Mouse (Mus musculus) midbrain, embryonic 15.5 days (tissue): ENCODE results near the gene Bbx. TPM values are rescaled to one million over a fixed set of nuclear protein-coding genes. Genes with fewer than 3 reads are reported as not detected.

Source experiments
- ATAC-seq: fragments of 200-750 bp; cut with Nextera tagmentation; replicated peaks from 2 replicates; pipeline ENCODE4 v1.8.0; 2017; ENCODE audit warnings: moderate TSS enrichment
- H3K27ac ChIP-seq: fragments of 300-500 bp; sonication (generic); 2 replicates; pipeline ENCODE4 v1.5.1; 2015; ENCODE audit warnings: mild to moderate bottlenecking, inconsistent platforms
- H3K27me3 ChIP-seq: fragments of 300-500 bp; sonication (generic); replicated peaks from 2 replicates; pipeline ENCODE4 v1.6.1; 2015; ENCODE audit warnings: inconsistent platforms
- H3K36me3 ChIP-seq: fragments of 300-500 bp; sonication (generic); replicated peaks from 2 replicates; pipeline ENCODE4 v1.6.1; 2015; ENCODE audit warnings: inconsistent platforms
- H3K4me1 ChIP-seq: fragments of 300-500 bp; sonication (generic); 2 replicates; pipeline ENCODE4 v1.6.1; 2015; ENCODE audit warnings: inconsistent platforms
- H3K4me2 ChIP-seq: fragments of 300-500 bp; sonication (generic); 2 replicates; pipeline ENCODE4 v1.6.1; 2015; ENCODE audit warnings: inconsistent platforms, mild to moderate bottlenecking, moderate library complexity
- H3K4me3 ChIP-seq: fragments of 300-500 bp; sonication (generic); 2 replicates; pipeline ENCODE4 v1.5.1; 2015; ENCODE audit warnings: mild to moderate bottlenecking, inconsistent platforms
- H3K9ac ChIP-seq: fragments of 300-500 bp; sonication (generic); 2 replicates; pipeline ENCODE4 v1.6.1; 2015; ENCODE audit warnings: mild to moderate bottlenecking, inconsistent platforms
- H3K9me3 ChIP-seq: fragments of 300-500 bp; sonication (generic); 2 replicates; pipeline ENCODE4 v1.6.1; 2016; ENCODE audit warnings: inconsistent platforms
- WGBS: fragments of 180-500 bp; shearing (Covaris S2); methylation state at CpG from one replicate; pipeline ENCODE4 v1.1.7; 2015; ENCODE audit warnings: mixed read lengths; 5-methylcytosine and 5-hydroxymethylcytosine counted together
- polyA plus RNA-seq: library from polyadenylated mRNA; unstranded; fragments of >200 nt; fragmentation: Nextera tagmentation; extraction: Ambion mirVana; gene quantifications from 2 replicates; pipeline ENCODE4 v1.2.1, GENCODE M21; 2015

Bbx gene
- polyA plus RNA-seq, 1 experiment from 2014 or later = 19.8 TPM

DNA sequence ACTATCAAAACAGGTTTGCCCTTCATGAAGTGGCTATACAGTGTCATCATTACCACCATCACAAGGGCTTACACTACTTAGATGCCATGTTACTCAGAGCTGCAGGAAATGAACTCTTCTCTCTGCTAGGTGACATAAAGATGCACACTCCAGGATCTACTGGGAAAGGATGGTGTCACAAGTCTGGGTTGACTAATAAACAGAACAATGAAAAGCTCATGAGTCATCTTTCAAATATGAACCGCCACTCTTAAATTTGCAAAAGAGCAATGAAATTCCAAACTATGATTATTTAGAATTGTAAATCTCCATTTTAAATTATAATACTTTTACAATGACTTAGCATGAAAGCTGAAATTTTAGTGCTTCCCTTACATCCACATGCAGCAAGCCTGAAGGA, 129.6 kb downstream of the Bbx start:
- no peaks in the 10 kb centered on the region for H3K9me3 ChIP-seq
- ATAC-seq = no peak
- H3K9ac ChIP-seq = no peak overlapping the region
- H3K27ac ChIP-seq = no peak overlapping the region
- H3K36me3 ChIP-seq = no peaks in the 10 kb centered on the region
- no peak overlapping the region for H3K4me3 ChIP-seq
- H3K4me1 ChIP-seq = no peaks in the 10 kb centered on the region
- no peak overlapping the region for H3K4me2 ChIP-seq
- WGBS = 96% methylated on average over 1 of the region's 1 CpGs
- no peaks in the 10 kb centered on the region for H3K27me3 ChIP-seq

DNA sequence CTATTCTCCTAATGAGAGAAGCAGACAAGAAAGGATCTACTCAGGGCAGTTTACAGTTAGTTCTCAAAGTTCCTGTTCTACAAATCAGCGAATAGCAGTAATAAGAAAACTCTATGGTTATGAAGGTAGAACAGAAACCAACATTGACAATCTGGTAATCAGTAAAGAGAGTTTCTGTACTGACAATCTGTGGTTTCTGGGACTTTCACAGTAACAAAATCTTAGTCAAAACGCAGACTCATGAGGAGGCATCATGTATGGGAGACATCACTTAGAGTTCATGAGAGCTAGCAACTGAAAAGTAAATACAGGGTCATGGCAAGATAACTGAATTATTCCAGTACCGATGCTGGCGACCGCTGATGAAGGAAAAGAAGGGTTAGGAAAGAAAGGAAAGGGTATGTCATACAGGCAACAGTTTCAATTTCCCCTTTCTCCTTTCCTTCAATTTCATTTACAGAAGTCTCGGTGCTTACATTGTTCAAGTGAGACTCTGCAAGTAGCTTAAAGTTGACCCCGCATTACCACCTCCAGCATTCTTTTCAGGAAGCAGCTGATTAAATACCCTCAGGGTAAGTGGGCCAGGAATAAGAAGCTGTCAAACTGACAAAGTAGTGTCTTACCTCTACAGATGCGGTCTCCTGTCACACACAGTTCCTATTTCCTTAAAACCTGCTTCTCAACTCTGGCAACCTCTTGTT, 133.3 kb downstream of the Bbx start:
- H3K27ac ChIP-seq = no peak overlapping the region
- no peaks in the 10 kb centered on the region for H3K9me3 ChIP-seq
- 78% methylated on average over 8 of the region's 8 CpGs for WGBS
- ATAC-seq = no peak
- H3K4me3 ChIP-seq = no peak overlapping the region
- H3K4me1 ChIP-seq = no peaks in the 10 kb centered on the region
- no peaks in the 10 kb centered on the region for H3K36me3 ChIP-seq
- no peak overlapping the region for H3K4me2 ChIP-seq
- H3K9ac ChIP-seq = no peak overlapping the region
- H3K27me3 ChIP-seq = no peaks in the 10 kb centered on the region

DNA sequence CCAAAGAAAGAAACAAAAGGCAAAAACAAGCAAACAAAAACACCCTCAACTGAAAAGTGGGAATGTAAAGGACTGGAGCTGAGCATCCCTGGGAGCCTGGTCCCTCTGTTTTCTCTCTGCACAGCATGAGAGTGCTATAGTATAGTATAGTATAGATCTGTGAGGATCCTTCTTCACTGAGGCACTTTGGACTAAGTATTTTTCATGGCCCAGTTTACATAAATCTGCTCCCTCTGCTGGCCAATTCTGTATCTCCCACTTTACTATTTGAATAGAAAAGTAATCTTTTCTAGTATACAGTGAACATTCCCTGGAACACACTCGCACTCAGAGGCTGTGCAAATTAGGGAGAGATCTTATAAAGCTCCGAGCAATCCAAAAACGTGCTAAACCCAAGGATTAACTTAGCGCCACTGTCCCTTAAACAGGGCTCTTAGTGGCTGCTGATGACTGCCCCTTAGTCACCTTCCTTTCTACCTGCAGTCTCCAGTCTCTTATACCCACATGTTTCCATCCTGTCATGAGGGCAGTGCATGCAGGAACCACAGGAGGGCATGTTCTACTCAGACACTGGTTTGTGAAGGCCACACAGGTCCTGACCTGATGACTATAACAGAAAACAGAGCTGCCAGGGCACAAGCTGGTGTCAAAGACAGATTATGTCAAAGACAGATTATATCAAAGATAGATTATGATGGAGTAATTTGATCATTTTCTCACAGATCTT, 138.5 kb downstream of the Bbx start:
- no peak overlapping the region for H3K27ac ChIP-seq
- no peaks in the 10 kb centered on the region for H3K36me3 ChIP-seq
- no peaks in the 10 kb centered on the region for H3K27me3 ChIP-seq
- no peak; the same call in 1 of the 2 replicates for ATAC-seq
- H3K4me3 ChIP-seq = no peak overlapping the region
- no peak overlapping the region for H3K9ac ChIP-seq
- 75% methylated on average over 4 of the region's 4 CpGs for WGBS
- H3K4me1 ChIP-seq = no peaks in the 10 kb centered on the region
- no peaks in the 10 kb centered on the region for H3K9me3 ChIP-seq
- no peak overlapping the region for H3K4me2 ChIP-seq

DNA sequence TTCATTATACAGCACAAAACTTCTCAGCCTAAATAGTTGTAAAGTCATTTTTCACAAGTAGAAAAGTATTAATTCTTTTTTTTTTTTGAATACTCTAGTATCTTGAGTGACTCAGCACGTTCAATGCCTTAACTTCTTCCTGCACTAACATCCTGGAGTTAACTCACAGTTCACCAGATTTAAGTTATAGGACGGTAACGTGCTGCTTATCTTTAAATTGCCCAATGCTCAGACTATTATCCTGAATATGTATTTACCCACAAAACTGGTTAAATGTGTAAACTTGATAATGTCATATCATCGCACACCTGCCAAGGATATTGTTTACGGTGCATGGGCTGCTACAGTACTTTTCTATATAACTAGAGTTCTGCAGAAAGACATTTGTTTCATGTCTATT, 139.4 kb downstream of the Bbx start:
- no peaks in the 10 kb centered on the region for H3K4me1 ChIP-seq
- H3K27me3 ChIP-seq = no peaks in the 10 kb centered on the region
- no peak overlapping the region for H3K9ac ChIP-seq
- no peak overlapping the region for H3K4me3 ChIP-seq
- 94% methylated on average over 5 of the region's 5 CpGs for WGBS
- H3K4me2 ChIP-seq = no peak overlapping the region
- H3K27ac ChIP-seq = no peak overlapping the region
- H3K36me3 ChIP-seq = no peaks in the 10 kb centered on the region
- no peak for ATAC-seq
- no peaks in the 10 kb centered on the region for H3K9me3 ChIP-seq

- no peak for ATAC-seq
- Histone ChIP-seq H3K4me1 (no peaks in the 10 kb centered on the region), H3K9ac (no peak overlapping the region), H3K27me3 (no peaks in the 10 kb centered on the region), H3K9me3 (no peaks in the 10 kb centered on the region), H3K4me3 (no peak overlapping the region), H3K27ac (no peak overlapping the region), H3K36me3 (no peaks in the 10 kb centered on the region), H3K4me2 (no peak overlapping the region)
- WGBS = 92% methylated on average over 5 of the region's 5 CpGs
Observed at GRCm38 (mm10) chr16:50289764-50290163, 142.4 kb downstream of the Bbx start.

DNA sequence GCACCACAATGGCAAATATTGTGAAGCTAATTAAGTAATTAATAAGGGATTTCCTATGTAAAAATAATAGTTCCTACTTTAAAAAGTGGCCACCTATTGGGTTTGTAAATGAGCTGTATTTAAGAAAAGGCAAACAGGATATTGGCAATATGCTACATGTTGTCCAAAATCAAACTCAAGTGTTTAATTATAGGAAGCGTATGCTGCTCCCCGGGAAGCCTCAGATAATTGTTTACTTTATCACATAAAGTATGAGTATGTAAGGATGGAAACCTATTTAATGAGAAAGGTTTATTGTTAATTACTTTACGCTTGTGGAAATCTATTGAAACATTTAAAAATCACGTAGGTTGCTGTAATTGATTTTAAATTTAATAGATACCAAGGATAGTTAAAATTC, 159.4 kb downstream of the Bbx start:
- H3K27me3 ChIP-seq = no peaks in the 10 kb centered on the region
- H3K9me3 ChIP-seq = no peaks in the 10 kb centered on the region
- H3K36me3 ChIP-seq = no peaks in the 10 kb centered on the region
- WGBS = 87% methylated on average over 4 of the region's 4 CpGs
- no peak overlapping the region for H3K4me3 ChIP-seq
- ATAC-seq = no peak
- no peak overlapping the region for H3K9ac ChIP-seq
- H3K4me2 ChIP-seq = no peak overlapping the region
- no peaks in the 10 kb centered on the region for H3K4me1 ChIP-seq
- no peak overlapping the region for H3K27ac ChIP-seq

- Histone ChIP-seq H3K4me3 (no peak overlapping the region), H3K4me1 (no peaks in the 10 kb centered on the region), H3K36me3 (no peaks in the 10 kb centered on the region), H3K9ac (no peak overlapping the region), H3K27me3 (no peaks in the 10 kb centered on the region), H3K4me2 (no peak overlapping the region), H3K27ac (no peak overlapping the region), H3K9me3 (no peaks in the 10 kb centered on the region)
- 95% methylated on average over 4 of the region's 4 CpGs for WGBS
- ATAC-seq = no peak
Observed at GRCm38 (mm10) chr16:50262647-50263046, 169.5 kb downstream of the Bbx start.

DNA sequence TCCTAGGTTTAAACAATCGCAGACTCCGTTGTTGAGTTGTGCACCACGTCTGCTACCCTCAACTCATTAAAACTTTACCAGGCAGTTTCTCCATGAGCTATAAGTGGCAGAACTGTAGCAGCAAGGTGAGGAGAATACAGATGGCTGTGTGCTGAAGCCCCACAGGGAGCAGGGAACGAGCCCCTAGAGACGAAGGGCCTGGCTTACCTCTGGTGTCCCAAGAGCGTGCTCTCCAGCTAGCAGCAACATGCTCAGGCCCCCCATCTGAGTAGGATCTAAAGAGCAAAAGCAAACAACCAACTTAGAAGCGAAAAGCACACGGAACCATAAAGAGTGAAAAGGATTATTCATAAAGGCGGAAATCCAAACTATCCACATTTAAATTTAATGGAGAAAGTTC, 170.0 kb downstream of the Bbx start:
- Histone ChIP-seq H3K9ac (no peak overlapping the region), H3K27me3 (no peaks in the 10 kb centered on the region), H3K9me3 (no peaks in the 10 kb centered on the region), H3K4me1 (no peaks in the 10 kb centered on the region), H3K4me2 (no peak overlapping the region), H3K27ac (no peak overlapping the region), H3K36me3 (no peaks in the 10 kb centered on the region), H3K4me3 (no peak overlapping the region)
- 91% methylated on average over 9 of the region's 9 CpGs for WGBS
- ATAC-seq = no peak

DNA sequence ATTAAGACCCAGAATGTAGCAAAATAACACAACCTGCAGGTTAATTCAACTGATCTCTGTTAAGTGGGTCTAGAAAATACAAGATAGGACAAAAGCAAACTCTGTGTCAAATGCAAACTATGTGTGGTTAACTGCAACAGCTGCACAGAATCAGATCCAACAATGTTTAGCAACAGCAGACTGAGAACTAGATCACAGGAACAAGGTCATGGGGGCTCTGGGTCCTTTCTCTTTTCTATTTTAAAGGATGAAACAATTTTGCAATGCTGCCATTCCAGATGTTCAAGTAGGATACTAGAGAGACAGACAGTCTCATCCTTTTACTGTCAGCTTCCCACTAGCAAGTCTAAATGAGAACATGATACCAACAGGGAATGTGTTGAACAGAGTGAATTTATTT, 170.4 kb downstream of the Bbx start:
- Histone ChIP-seq H3K4me1 (no peaks in the 10 kb centered on the region), H3K9me3 (no peaks in the 10 kb centered on the region), H3K4me3 (no peak overlapping the region), H3K4me2 (no peak overlapping the region), H3K9ac (no peak overlapping the region), H3K27me3 (no peaks in the 10 kb centered on the region), H3K36me3 (no peaks in the 10 kb centered on the region), H3K27ac (no peak overlapping the region)
- no peak for ATAC-seq

DNA sequence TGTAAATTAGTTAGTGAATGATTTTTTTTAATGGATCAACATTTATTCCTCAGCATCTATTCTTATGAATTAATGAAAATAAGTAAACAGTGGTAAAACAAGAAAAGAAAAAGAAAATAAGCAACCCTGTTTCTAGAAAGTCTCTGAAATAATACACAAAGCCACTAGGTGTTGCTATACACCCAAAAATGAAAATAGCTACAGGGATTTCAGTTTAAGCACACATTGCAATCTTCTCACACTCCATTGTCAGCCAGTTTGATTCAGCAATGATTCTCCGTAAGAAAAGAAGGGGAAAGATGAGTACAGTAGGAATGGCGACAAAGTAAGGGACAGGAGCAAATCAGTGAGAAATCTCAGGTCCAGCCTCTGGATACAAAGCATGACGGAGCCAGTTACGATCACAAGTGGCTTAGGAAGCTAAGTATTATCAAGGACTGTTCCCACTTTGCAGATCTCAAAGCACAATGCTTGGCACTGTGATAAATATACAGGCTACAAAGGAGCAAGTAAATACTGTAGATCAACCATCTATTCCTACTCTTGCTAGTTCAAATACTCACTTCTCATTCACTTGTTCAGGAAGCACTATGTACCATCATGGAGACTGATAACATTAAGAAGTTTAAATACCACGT, 177.5 kb downstream of the Bbx start:
- WGBS = 64% methylated on average over 5 of the region's 5 CpGs
- H3K27ac ChIP-seq = no peak overlapping the region
- no peaks in the 10 kb centered on the region for H3K27me3 ChIP-seq
- no peak overlapping the region for H3K4me3 ChIP-seq
- no peak overlapping the region for H3K4me2 ChIP-seq
- peaks cover 3% of the 10 kb centered on the region; the same call in 1 of the 2 replicates for H3K4me1 ChIP-seq
- H3K36me3 ChIP-seq = no peaks in the 10 kb centered on the region
- peak; percentile 87 for ATAC-seq
- H3K9me3 ChIP-seq = no peaks in the 10 kb centered on the region
- no peak overlapping the region for H3K9ac ChIP-seq

GRCm38 (mm10) chr16:50251417-50251975, 180.7 kb downstream of the Bbx start:
- Histone ChIP-seq H3K4me1 (peaks cover 3% of the 10 kb centered on the region; the same call in 1 of the 2 replicates), H3K27me3 (no peaks in the 10 kb centered on the region), H3K36me3 (no peaks in the 10 kb centered on the region), H3K9me3 (no peaks in the 10 kb centered on the region), H3K9ac (no peak overlapping the region), H3K4me3 (no peak overlapping the region), H3K4me2 (no peak overlapping the region), H3K27ac (no peak overlapping the region)
- ATAC-seq = no peak
- 90% methylated on average over 6 of the region's 6 CpGs for WGBS

DNA sequence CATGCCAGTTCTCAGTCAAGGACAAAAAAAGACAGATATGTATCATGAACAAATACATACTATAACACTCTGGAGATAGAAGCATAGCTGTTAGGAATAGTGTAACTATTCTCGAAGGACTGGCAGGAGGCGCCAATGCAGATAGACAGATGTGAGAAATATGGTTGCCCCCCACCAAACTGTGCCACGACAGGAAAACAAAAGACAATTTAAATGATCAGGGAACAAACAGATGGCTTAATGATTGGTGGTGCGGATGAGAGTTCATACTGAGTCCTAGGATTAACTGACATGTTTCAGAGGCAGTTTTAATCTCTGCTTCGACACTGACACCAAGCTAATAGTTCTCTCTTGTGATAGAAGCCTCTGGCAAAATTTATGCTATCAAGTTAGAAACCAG, 181.7 kb downstream of the Bbx start:
- WGBS = 61% methylated on average over 5 of the region's 5 CpGs
- H3K27ac ChIP-seq = no peak overlapping the region

More for the DNA sequence above, 181.7 kb downstream of the Bbx start:
- Histone ChIP-seq H3K4me1 (peaks cover 3% of the 10 kb centered on the region; the same call in 1 of the 2 replicates), H3K36me3 (no peaks in the 10 kb centered on the region), H3K4me2 (no peak overlapping the region), H3K9ac (no peak overlapping the region), H3K27me3 (no peaks in the 10 kb centered on the region), H3K4me3 (no peak overlapping the region), H3K9me3 (no peaks in the 10 kb centered on the region)
- ATAC-seq = no peak
